18 mouse cellular contexts compared by ENCODE assay signal in genomic region chr5:111732194-111732593, GRCm38 (mm10). TPM values are rescaled to one million over a fixed set of nuclear protein-coding genes. Genes with fewer than 3 reads are reported as not detected.
"Had no signal": no experiment of that assay in that cellular context is flagged by ENCODE, and none has a peak within 500 bp of the region (broad histone marks: within the 10 kb centered on the region; RNA-seq: fewer than 3 reads in every experiment).

No protein-coding gene starts in this region.

- H3K9me3 ChIP-seq: neural tube, embryonic 13.5 days; stomach, embryonic 15.5 days had no signal

- H3K27ac ChIP-seq: left cerebral cortex, adult 2 months; liver, embryonic 14.5 days; midbrain, embryonic 12.5 days; neural tube, embryonic 13.5 days; stomach, embryonic 15.5 days had no signal

- H3K4me1 ChIP-seq: stomach, embryonic 15.5 days had no signal

- DNase-seq: kidney, adult 8-10 months; kidney, postnatal 25 days; lung, adult 18-20 months; retina, postnatal 1 day; right cerebral cortex, postnatal 4 days; spleen, adult 18-20 months; thymus, postnatal 4 days had no signal

- H3K27me3 ChIP-seq: neural tube, embryonic 13.5 days; stomach, embryonic 15.5 days had no signal

- ATAC-seq: inflammation-experienced regulatory T-cells, adult 6 months; intestine, postnatal 0 days; midbrain, embryonic 16.5 days had no signal

- H3K4me3 ChIP-seq: left cerebral cortex, adult 2 months; midbrain, embryonic 12.5 days; neural tube, embryonic 13.5 days; stomach, embryonic 15.5 days had no signal

- H3K36me3 ChIP-seq: neural tube, embryonic 13.5 days; stomach, embryonic 15.5 days had no signal

- H3K4me2 ChIP-seq: midbrain, embryonic 12.5 days; neural tube, embryonic 13.5 days; stomach, embryonic 15.5 days had no signal

- H3K9ac ChIP-seq: liver, embryonic 14.5 days; midbrain, embryonic 12.5 days; neural tube, embryonic 13.5 days; stomach, embryonic 15.5 days had no signal

RNA-seq across cellular contexts. Expression of gene Gm26897, which starts 1.5 kb away (rescaled TPM):
- polyA plus RNA-seq: inflammation-experienced regulatory T-cells, adult 6 months; intestine, postnatal 0 days; kidney, embryonic 16.5 days; limb, embryonic 11.5 days; liver, adult 2 months; liver, embryonic 14.5 days; midbrain, embryonic 12.5 days; midbrain, embryonic 16.5 days; neural tube, embryonic 13.5 days; stomach, embryonic 15.5 days had no signal
